Mouse (Mus musculus) heart, postnatal 0 days (tissue): ENCODE measurements around the gene Rasgrp3.

Experiments
- CTCF ChIP-seq: IDR thresholded peaks from 2 replicates; pipeline ENCODE4 v1.5.1; 2016; ENCODE audit warnings: antibody characterized with exemption, control low read depth, low read depth
- EP300 ChIP-seq: IDR thresholded peaks from 2 replicates; pipeline ENCODE4 v1.6.1; 2016; ENCODE audit warnings: antibody characterized with exemption, low read depth

- TF ChIP-seq EP300 (no peak), CTCF (no peak)
These were observed 18.8 kb upstream of the Rasgrp3 start for GRCm38 (mm10) chr17:75416861-75417260.
